Comparison of ENCODE assay signal across 24 mouse cellular contexts in the genomic region with DNA sequence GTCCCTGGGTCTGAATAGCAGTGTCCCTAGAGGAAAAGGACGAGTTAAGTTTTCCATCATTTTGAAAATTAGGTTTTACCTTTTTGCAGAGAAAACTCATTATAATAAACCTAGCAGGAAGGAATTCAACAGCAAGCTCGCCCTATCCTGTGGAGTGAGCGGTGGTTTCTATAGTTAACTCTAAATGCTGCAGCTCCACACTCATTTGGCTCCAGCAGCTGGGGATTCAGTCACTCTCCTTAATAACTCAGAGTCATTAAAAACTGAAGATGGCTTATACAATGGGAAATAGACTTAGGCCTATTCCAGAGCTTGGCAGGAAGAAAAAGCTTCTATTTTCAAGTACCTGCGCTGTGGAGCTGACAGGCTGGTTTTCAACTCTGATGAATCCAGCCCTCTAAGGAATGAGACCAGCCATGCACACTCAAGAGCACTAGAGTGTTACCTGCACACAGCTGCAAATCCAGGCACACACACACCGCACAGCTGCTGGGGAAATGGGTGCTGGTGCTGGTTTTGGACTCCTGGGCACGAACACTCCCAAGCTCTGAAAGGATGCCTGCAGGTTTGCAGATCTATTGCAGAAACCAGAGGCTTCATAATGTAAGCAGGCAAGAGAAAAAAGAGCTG.
A peak's percentile ranks its signal among the peaks of the same experiment; 100 is the strongest.
DNase-seq lines count a peak whose midpoint lies in the region; ATAC-seq and TF ChIP-seq lines count a peak whose summit lies in the region.
"Had no signal": no experiment of that assay in that cellular context is flagged by ENCODE, and none has a peak within 500 bp of the region (broad histone marks: within the 10 kb centered on the region; RNA-seq: fewer than 3 reads in every experiment).

No protein-coding gene starts in this region.

- no peak for DNase-seq in forebrain, embryonic 10.5 days (ENCODE audit: extremely low spot score, low spot score)
- no peak for DNase-seq in limb, embryonic 10.5 days (ENCODE audit: low spot score)
- peak; percentile 41 for DNase-seq in brain, embryonic 14.5 days (ENCODE audit: low read depth)
- no peak for DNase-seq in layer of hippocampus, adult 2 months (ENCODE audit: low spot score in 2 of 2)
- DNase-seq in spleen, adult 18-20 months = no peak
- DNase-seq: adrenal gland, postnatal 14 days; cerebellum, adult 9-10 months; gastrocnemius, postnatal 36 days; heart, postnatal 36 days; kidney, adult 2 months; kidney, postnatal 10 days; lung, adult 18-20 months; lung, postnatal 10 days; retina, postnatal 1 day; right cerebral cortex, postnatal 25 days; thymus, adult 18-20 months; thymus, postnatal 36 days had no signal

- no peak overlapping the region for H3K9ac ChIP-seq in forebrain, embryonic 15.5 days (replicated peaks)
- H3K9ac ChIP-seq in limb, embryonic 13.5 days = no peak overlapping the region
- no peak overlapping the region for H3K9ac ChIP-seq in midbrain, embryonic 15.5 days
- H3K9ac ChIP-seq: embryonic facial prominence, embryonic 15.5 days; heart, embryonic 15.5 days; liver, embryonic 12.5 days had no signal

- no peaks in the 10 kb centered on the region for H3K4me1 ChIP-seq in forebrain, embryonic 15.5 days
- no peaks in the 10 kb centered on the region for H3K4me1 ChIP-seq in forebrain, embryonic 10.5 days
- 0 out of 2 replicates have a peak, but pooled peaks cover 4% of the 10 kb centered on the region for H3K4me1 ChIP-seq in limb, embryonic 13.5 days
- H3K4me1 ChIP-seq in limb, embryonic 10.5 days = peaks cover 12% of the 10 kb centered on the region
- H3K4me1 ChIP-seq in midbrain, embryonic 15.5 days = no peaks in the 10 kb centered on the region
- H3K4me1 ChIP-seq: embryonic facial prominence, embryonic 15.5 days; heart, embryonic 15.5 days; liver, embryonic 12.5 days had no signal

- 78% methylated on average over 6 of the region's 6 CpGs for WGBS in forebrain, embryonic 15.5 days
- WGBS in forebrain, embryonic 10.5 days = 87% methylated on average over 6 of the region's 6 CpGs
- 66% methylated on average over 6 of the region's 6 CpGs for WGBS in limb, embryonic 13.5 days
- 92% methylated on average over 6 of the region's 6 CpGs for WGBS in limb, embryonic 10.5 days
- WGBS in midbrain, embryonic 15.5 days = 82% methylated on average over 6 of the region's 6 CpGs

- no peak overlapping the region for H3K4me3 ChIP-seq in forebrain, embryonic 15.5 days
- no peak overlapping the region for H3K4me3 ChIP-seq in forebrain, embryonic 10.5 days
- no peak overlapping the region for H3K4me3 ChIP-seq in limb, embryonic 13.5 days
- no peak overlapping the region for H3K4me3 ChIP-seq in limb, embryonic 10.5 days
- H3K4me3 ChIP-seq in midbrain, embryonic 15.5 days = no peak overlapping the region
- H3K4me3 ChIP-seq in layer of hippocampus, adult 2 months = no peak overlapping the region
- H3K4me3 ChIP-seq: embryonic facial prominence, embryonic 15.5 days; heart, embryonic 15.5 days; liver, embryonic 12.5 days had no signal

- no peaks in the 10 kb centered on the region for H3K36me3 ChIP-seq in forebrain, embryonic 15.5 days
- peaks cover 4% of the 10 kb centered on the region; the same call in 1 of the 2 replicates for H3K36me3 ChIP-seq in forebrain, embryonic 10.5 days (replicated peaks)
- peaks cover 11% of the 10 kb centered on the region; the same call in 1 of the 2 replicates for H3K36me3 ChIP-seq in limb, embryonic 13.5 days
- H3K36me3 ChIP-seq in limb, embryonic 10.5 days = no peaks in the 10 kb centered on the region
- 0 out of 2 replicates have a peak, but pooled peaks cover 2% of the 10 kb centered on the region for H3K36me3 ChIP-seq in midbrain, embryonic 15.5 days (replicated peaks)
- H3K36me3 ChIP-seq: heart, embryonic 15.5 days had no signal

- no peak for TF ChIP-seq POLR2A in brain, embryonic 14.5 days (IDR thresholded peaks at IDR 0.05; ENCODE audit: borderline replicate concordance, extremely low read depth, insufficient read depth, insufficient read length, poor library complexity, severe bottlenecking)

- TF ChIP-seq CTCF in brain, embryonic 14.5 days (IDR thresholded peaks at IDR 0.05; ENCODE audit: borderline replicate concordance, extremely low read depth, insufficient read depth, insufficient read length) = no peak
- no peak for TF ChIP-seq CTCF in layer of hippocampus, adult 2 months (conservative IDR thresholded peaks at IDR 0.05)

- ATAC-seq in forebrain, embryonic 15.5 days (replicated peaks) = peak; percentile 61
- no peak for ATAC-seq in limb, embryonic 13.5 days (ENCODE audit: low FRiP score, low read depth)
- ATAC-seq in midbrain, embryonic 15.5 days (replicated peaks) = peak; percentile 45; the same call in 1 of the 2 replicates
- ATAC-seq: CD4-positive, CD25-positive, alpha-beta regulatory T cell, adult 4 months; liver, embryonic 12.5 days had no signal

- H3K27ac ChIP-seq in forebrain, embryonic 15.5 days (replicated peaks) = 0 out of 2 replicates have a peak overlapping the region, but pooled peaks have one; percentile 18
- no peak overlapping the region for H3K27ac ChIP-seq in forebrain, embryonic 10.5 days
- H3K27ac ChIP-seq in limb, embryonic 13.5 days = peak overlapping the region; percentile 44; the same call in 1 of the 2 replicates
- H3K27ac ChIP-seq in limb, embryonic 10.5 days = no peak overlapping the region
- H3K27ac ChIP-seq in midbrain, embryonic 15.5 days = no peak overlapping the region
- H3K27ac ChIP-seq in layer of hippocampus, adult 2 months = no peak overlapping the region
- H3K27ac ChIP-seq: embryonic facial prominence, embryonic 15.5 days; heart, embryonic 15.5 days; liver, embryonic 12.5 days had no signal

- no peaks in the 10 kb centered on the region for H3K27me3 ChIP-seq in forebrain, embryonic 15.5 days
- H3K27me3 ChIP-seq in forebrain, embryonic 10.5 days (ENCODE audit: poor library complexity, severe bottlenecking) = no peaks in the 10 kb centered on the region
- H3K27me3 ChIP-seq in limb, embryonic 13.5 days = no peaks in the 10 kb centered on the region
- no peaks in the 10 kb centered on the region for H3K27me3 ChIP-seq in limb, embryonic 10.5 days (ENCODE audit: low read depth, poor library complexity, severe bottlenecking)
- no peaks in the 10 kb centered on the region for H3K27me3 ChIP-seq in midbrain, embryonic 15.5 days (replicated peaks)
- H3K27me3 ChIP-seq: embryonic facial prominence, embryonic 15.5 days; heart, embryonic 15.5 days; liver, embryonic 12.5 days had no signal

- H3K9me3 ChIP-seq in forebrain, embryonic 15.5 days = no peaks in the 10 kb centered on the region
- no peaks in the 10 kb centered on the region for H3K9me3 ChIP-seq in forebrain, embryonic 10.5 days
- H3K9me3 ChIP-seq in limb, embryonic 13.5 days = 0 out of 2 replicates have a peak, but pooled peaks cover 2% of the 10 kb centered on the region
- no peaks in the 10 kb centered on the region for H3K9me3 ChIP-seq in limb, embryonic 10.5 days (replicated peaks)
- no peaks in the 10 kb centered on the region for H3K9me3 ChIP-seq in midbrain, embryonic 15.5 days
- H3K9me3 ChIP-seq: embryonic facial prominence, embryonic 15.5 days; heart, embryonic 15.5 days; liver, embryonic 12.5 days had no signal

- no peak overlapping the region for H3K4me2 ChIP-seq in forebrain, embryonic 15.5 days (replicated peaks)
- H3K4me2 ChIP-seq in limb, embryonic 13.5 days (replicated peaks) = no peak overlapping the region
- H3K4me2 ChIP-seq in midbrain, embryonic 15.5 days = no peak overlapping the region
- H3K4me2 ChIP-seq: embryonic facial prominence, embryonic 15.5 days; heart, embryonic 15.5 days; liver, embryonic 12.5 days had no signal

Comparison
In these comparisons a context has a peak if more than half of its experiments do, and no peak if none do; other contexts are left out.
1. H3K27ac ChIP-seq: peak in forebrain, embryonic 15.5 days (single experiment) and limb, embryonic 13.5 days (single experiment); none in forebrain, embryonic 10.5 days (single experiment), limb, embryonic 10.5 days (single experiment), midbrain, embryonic 15.5 days (single experiment) and layer of hippocampus, adult 2 months (single experiment).